Mouse (Mus musculus): ENCODE data around the gene Platr17. TPM values are rescaled to one million over a fixed set of nuclear protein-coding genes. Genes with fewer than 3 reads are reported as not detected.
A peak's percentile ranks its signal among the peaks of the same experiment; 100 is the strongest.

The Platr17 gene
- polyA plus RNA-seq, 1 experiment from 2014 or later = 0.40 TPM

- Histone ChIP-seq H3K9me3 (no peaks in the 10 kb centered on the region), H3K4me3 (replicated peaks) (peak overlapping the region; percentile 88; the same call in 1 of the 2 replicates), H3K27ac (no peak overlapping the region), H3K27me3 (no peaks in the 10 kb centered on the region), H3K4me2 (replicated peaks) (peak overlapping the region; percentile 99), H3K4me1 (replicated peaks) (peaks cover 26% of the 10 kb centered on the region), H3K36me3 (peaks cover 60% of the 10 kb centered on the region), H3K9ac (replicated peaks) (0 out of 2 replicates have a peak overlapping the region, but pooled peaks have one; percentile 85)
- no peak for ATAC-seq
- WGBS = 86% methylated on average over 11 of the region's 11 CpGs
These were observed 33.8 kb downstream of the Platr17 start for GRCm38 (mm10) chr17:33938783-33939182.

GRCm38 (mm10) chr17:33940206-33940805 is 35.4 kb downstream of the Platr17 start, which contains the start of the genes Pfdn6 and Wdr46:
Gene Pfdn6 (minus strand): TSS chr17:33940343.
Gene Wdr46 (plus strand): TSS chr17:33940660.
- Histone ChIP-seq H3K9me3 (no peaks in the 10 kb centered on the region), H3K9ac (replicated peaks) (peak within 1 kb of the TSS; percentile 85), H3K4me2 (replicated peaks) (peak within 1 kb of the TSS; percentile 99), H3K27me3 (no peaks in the 10 kb centered on the region), H3K4me3 (replicated peaks) (peak within 1 kb of the TSS; percentile 88), H3K27ac (no peak within 1 kb of the TSS; the same call in 1 of the 2 replicates), H3K36me3 (peaks cover 61% of the 10 kb centered on the region), H3K4me1 (replicated peaks) (peaks cover 26% of the 10 kb centered on the region)
- peak; percentile 91 for ATAC-seq
- under 1% methylated on average over 36 of the region's 36 CpGs for WGBS

GRCm38 (mm10) chr17:33940981-33941380 is 36.0 kb downstream of the Platr17 start:
- H3K4me3 ChIP-seq (replicated peaks) = peak overlapping the region; percentile 88
- H3K36me3 ChIP-seq = peaks cover 60% of the 10 kb centered on the region
- peak overlapping the region; percentile 85 for H3K9ac ChIP-seq (replicated peaks)
- H3K27ac ChIP-seq = no peak overlapping the region; the same call in 1 of the 2 replicates
- H3K27me3 ChIP-seq = no peaks in the 10 kb centered on the region
- WGBS = 3% methylated on average over 26 of the region's 26 CpGs
- no peaks in the 10 kb centered on the region for H3K9me3 ChIP-seq
- peaks cover 26% of the 10 kb centered on the region for H3K4me1 ChIP-seq (replicated peaks)
- peak overlapping the region; percentile 99 for H3K4me2 ChIP-seq (replicated peaks)
- peak; percentile 35 for ATAC-seq

GRCm38 (mm10) chr17:33941381-33941780 is 36.4 kb downstream of the Platr17 start:
- H3K9me3 ChIP-seq = no peaks in the 10 kb centered on the region
- H3K36me3 ChIP-seq = peaks cover 61% of the 10 kb centered on the region
- no peak overlapping the region for H3K27ac ChIP-seq
- no peaks in the 10 kb centered on the region for H3K27me3 ChIP-seq
- WGBS = 59% methylated on average over 19 of the region's 19 CpGs
- H3K9ac ChIP-seq (replicated peaks) = peak overlapping the region; percentile 85
- peaks cover 26% of the 10 kb centered on the region for H3K4me1 ChIP-seq (replicated peaks)
- peak overlapping the region; percentile 99 for H3K4me2 ChIP-seq (replicated peaks)
- no peak for ATAC-seq
- peak overlapping the region; percentile 88 for H3K4me3 ChIP-seq (replicated peaks)

GRCm38 (mm10) chr17:33943454-33943853 is 38.5 kb downstream of the Platr17 start:
- H3K4me3 ChIP-seq (replicated peaks) = no peak overlapping the region
- 92% methylated on average over 15 of the region's 15 CpGs for WGBS
- ATAC-seq = no peak
- peaks cover 62% of the 10 kb centered on the region for H3K36me3 ChIP-seq
- no peaks in the 10 kb centered on the region for H3K9me3 ChIP-seq
- no peak overlapping the region for H3K4me2 ChIP-seq (replicated peaks)
- no peaks in the 10 kb centered on the region for H3K27me3 ChIP-seq
- peaks cover 26% of the 10 kb centered on the region for H3K4me1 ChIP-seq (replicated peaks)
- H3K9ac ChIP-seq (replicated peaks) = no peak overlapping the region
- no peak overlapping the region for H3K27ac ChIP-seq

GRCm38 (mm10) chr17:33947430-33948089 is 42.6 kb downstream of the Platr17 start:
- WGBS = 93% methylated on average over 10 of the region's 10 CpGs
- Histone ChIP-seq H3K9me3 (no peaks in the 10 kb centered on the region), H3K4me2 (replicated peaks) (no peak overlapping the region), H3K27ac (no peak overlapping the region), H3K27me3 (no peaks in the 10 kb centered on the region), H3K4me1 (replicated peaks) (peaks cover 39% of the 10 kb centered on the region), H3K36me3 (peaks cover 82% of the 10 kb centered on the region), H3K4me3 (replicated peaks) (no peak overlapping the region), H3K9ac (replicated peaks) (no peak overlapping the region)
- ATAC-seq = no peak

GRCm38 (mm10) chr17:33948090-33948904 is 43.4 kb downstream of the Platr17 start:
- ATAC-seq = no peak
- no peak overlapping the region for H3K4me2 ChIP-seq (replicated peaks)
- no peak overlapping the region for H3K27ac ChIP-seq
- no peaks in the 10 kb centered on the region for H3K9me3 ChIP-seq
- H3K36me3 ChIP-seq = peaks cover 82% of the 10 kb centered on the region
- no peak overlapping the region for H3K9ac ChIP-seq (replicated peaks)
- 89% methylated on average over 22 of the region's 22 CpGs for WGBS
- peaks cover 47% of the 10 kb centered on the region for H3K4me1 ChIP-seq (replicated peaks)
- H3K27me3 ChIP-seq = no peaks in the 10 kb centered on the region
- H3K4me3 ChIP-seq (replicated peaks) = no peak overlapping the region

- H3K4me1 ChIP-seq (replicated peaks) = peaks cover 54% of the 10 kb centered on the region
- peaks cover 82% of the 10 kb centered on the region for H3K36me3 ChIP-seq
These were observed 44.1 kb downstream of the Platr17 start for GRCm38 (mm10) chr17:33948905-33949537.

GRCm38 (mm10) chr17:33950131-33950625 is 45.2 kb downstream of the Platr17 start:
- Histone ChIP-seq H3K4me1 (replicated peaks) (peaks cover 62% of the 10 kb centered on the region), H3K36me3 (peaks cover 73% of the 10 kb centered on the region), H3K9me3 (no peaks in the 10 kb centered on the region), H3K27me3 (no peaks in the 10 kb centered on the region), H3K4me2 (replicated peaks) (peak overlapping the region; percentile 93), H3K27ac (peak overlapping the region; percentile 91), H3K9ac (replicated peaks) (peak overlapping the region; percentile 80), H3K4me3 (replicated peaks) (peak overlapping the region; percentile 54)
- WGBS = 77% methylated on average over 10 of the region's 10 CpGs
- no peak; the same call in 1 of the 2 replicates for ATAC-seq

More at GRCm38 (mm10) chr17:33948905-33949537, 44.1 kb downstream of the Platr17 start:
- Histone ChIP-seq H3K27ac (no peak overlapping the region), H3K9ac (replicated peaks) (0 out of 2 replicates have a peak overlapping the region, but pooled peaks have one; percentile 25), H3K9me3 (no peaks in the 10 kb centered on the region), H3K27me3 (no peaks in the 10 kb centered on the region), H3K4me2 (replicated peaks) (no peak overlapping the region), H3K4me3 (replicated peaks) (no peak overlapping the region)
- 93% methylated on average over 19 of the region's 19 CpGs for WGBS
- no peak for ATAC-seq

GRCm38 (mm10) chr17:33951021-33951946 is 46.3 kb downstream of the Platr17 start, which contains the start of gene B3galt4:
Gene B3galt4 (minus strand): TSS chr17:33951488.
- H3K4me1 ChIP-seq (replicated peaks) = peaks cover 63% of the 10 kb centered on the region
- H3K4me2 ChIP-seq (replicated peaks) = peak within 1 kb of the TSS; percentile 93
- H3K27me3 ChIP-seq = no peaks in the 10 kb centered on the region
- peak within 1 kb of the TSS; percentile 54 for H3K4me3 ChIP-seq (replicated peaks)
- H3K36me3 ChIP-seq = peaks cover 63% of the 10 kb centered on the region
- peak within 1 kb of the TSS; percentile 91 for H3K27ac ChIP-seq
- no peaks in the 10 kb centered on the region for H3K9me3 ChIP-seq
- WGBS = under 1% methylated on average over 45 of the region's 45 CpGs
- ATAC-seq = peak; percentile 76
- H3K9ac ChIP-seq (replicated peaks) = peak within 1 kb of the TSS; percentile 80
